Mouse (Mus musculus): ENCODE data around the gene Glyatl3. TPM values are rescaled to one million over a fixed set of nuclear protein-coding genes. Genes with fewer than 3 reads are reported as not detected.

Glyatl3 gene
- polyA plus RNA-seq, 1 experiment = not detected

DNA sequence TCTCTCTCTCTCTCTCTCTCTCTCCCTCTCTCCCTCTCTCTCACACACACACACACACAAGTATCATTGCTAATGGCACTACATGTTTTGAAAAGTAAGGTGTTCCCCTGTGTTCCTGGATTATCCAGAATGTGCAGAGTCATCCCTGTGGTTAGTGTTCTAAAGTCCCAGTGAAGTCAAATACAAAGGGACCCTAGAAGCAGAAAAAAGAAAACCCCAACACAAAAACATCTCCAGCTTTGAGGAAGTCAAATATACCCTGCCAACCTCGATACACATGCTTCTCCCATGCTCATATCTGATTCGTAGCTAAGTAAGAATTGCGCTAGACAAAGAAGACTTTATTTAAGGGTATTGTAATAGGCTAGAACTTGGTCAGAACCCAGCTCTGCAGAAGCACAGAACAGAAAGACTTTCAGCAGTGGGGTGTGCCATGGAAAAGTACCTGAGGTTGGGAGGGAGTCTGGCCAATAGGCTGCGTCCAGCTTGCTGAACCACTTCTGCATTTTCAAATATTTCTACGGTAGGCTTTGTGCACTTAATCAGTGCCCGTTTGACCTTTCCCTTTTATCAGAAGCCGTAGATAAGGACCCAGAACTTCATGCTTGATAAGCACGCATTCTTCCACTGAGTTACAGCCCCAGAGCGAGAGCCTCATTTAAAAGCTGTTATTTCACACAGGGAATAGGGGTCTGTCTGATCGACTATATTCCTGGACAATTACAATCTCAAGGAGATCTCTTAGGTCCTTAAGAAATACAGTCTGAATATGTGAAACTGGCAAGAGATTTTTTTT, 45.0 kb downstream of the Glyatl3 start:
- H3K27me3 ChIP-seq (ENCODE audit: control insufficient read depth, insufficient read depth, low read length) = no peaks in the 10 kb centered on the region
- no peak overlapping the region for H3K27ac ChIP-seq (ENCODE audit: insufficient read depth, low read length)
- TF ChIP-seq POLR2A (IDR thresholded peaks at IDR 0.05; ENCODE audit: low read depth, low read length) (no peak), CTCF (IDR thresholded peaks at IDR 0.05; ENCODE audit: extremely low read depth, insufficient read depth, insufficient read length, insufficient replicate concordance) (no peak)
- DNase-seq (ENCODE audit: low read depth in 1 of 2, low spot score in 2 of 2) = no peak
- WGBS = 22% methylated on average over 10 of the region's 10 CpGs
- H3K36me3 ChIP-seq (ENCODE audit: control insufficient read depth, insufficient read depth, low read length) = no peaks in the 10 kb centered on the region
- H3K4me3 ChIP-seq (ENCODE audit: extremely low read depth, insufficient read depth, insufficient read length) = no peak overlapping the region
- no peaks in the 10 kb centered on the region for H3K4me1 ChIP-seq (ENCODE audit: control insufficient read depth, insufficient read depth, insufficient read length)

DNA sequence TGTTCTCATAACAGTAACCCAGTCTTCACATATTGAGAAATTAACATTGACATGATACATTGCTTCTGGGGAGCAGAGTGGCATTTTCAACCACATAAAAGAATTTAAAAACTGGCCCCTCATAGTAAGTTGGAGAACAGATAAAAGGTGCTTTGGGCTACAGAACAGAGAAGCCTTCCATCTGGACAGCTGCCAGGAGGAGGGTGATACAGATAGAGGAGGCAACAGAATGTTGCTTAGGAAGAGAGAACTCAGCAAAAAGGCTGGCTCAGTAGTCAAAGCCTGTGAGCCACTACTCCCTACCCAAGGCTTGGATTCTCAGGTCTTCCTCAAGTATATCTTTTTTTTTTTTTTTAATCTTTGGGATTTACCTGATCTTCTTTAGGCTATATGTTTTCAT, 59.1 kb downstream of the Glyatl3 start:
- no peak for DNase-seq (ENCODE audit: low read depth in 1 of 2, low spot score in 2 of 2)
- no peak overlapping the region for H3K4me3 ChIP-seq (ENCODE audit: extremely low read depth, insufficient read depth, insufficient read length)
- H3K4me1 ChIP-seq (ENCODE audit: control insufficient read depth, insufficient read depth, insufficient read length) = no peaks in the 10 kb centered on the region
- TF ChIP-seq POLR2A (IDR thresholded peaks at IDR 0.05; ENCODE audit: low read depth, low read length) = no peak
- TF ChIP-seq CTCF (IDR thresholded peaks at IDR 0.05; ENCODE audit: extremely low read depth, insufficient read depth, insufficient read length, insufficient replicate concordance) = no peak
- H3K36me3 ChIP-seq (ENCODE audit: control insufficient read depth, insufficient read depth, low read length) = no peaks in the 10 kb centered on the region
- H3K27ac ChIP-seq (ENCODE audit: insufficient read depth, low read length) = no peak overlapping the region
- no peaks in the 10 kb centered on the region for H3K27me3 ChIP-seq (ENCODE audit: control insufficient read depth, insufficient read depth, low read length)

Other genes starting within 250 kb of the Glyatl3 start
- gene Esp1, start 187.2 kb downstream of the Glyatl3 start, polyA plus RNA-seq (2012; rRNA removed) = not detected in 2 replicates
- not detected in 2 replicates for gene Crisp2, start 107.3 kb downstream of the Glyatl3 start, polyA plus RNA-seq (2012; rRNA removed)
- 13.0 and 18.4 TPM in 2 replicates for gene Rhag, start 103.2 kb downstream of the Glyatl3 start, polyA plus RNA-seq (2012; rRNA removed)
- gene 9130008F23Rik, start 33.8 kb downstream of the Glyatl3 start, polyA plus RNA-seq (2012; rRNA removed) = 1.9 and 2.0 TPM in 2 replicates
- gene Mut, start 20.3 kb upstream of the Glyatl3 start, polyA plus RNA-seq (2012; rRNA removed) = 3.1 and 3.5 TPM in 2 replicates
- gene Cenpq, start 20.7 kb upstream of the Glyatl3 start, polyA plus RNA-seq (2012; rRNA removed) = 1.3 and 1.5 TPM in 2 replicates